Mouse (Mus musculus) liver, adult 2 months (tissue): Measurements from ENCODE around the gene Sertad2.

Experiments
- CTCF ChIP-seq: fragments of 200-500 bp; IDR thresholded peaks from 2 replicates; pipeline ENCODE4 v1.5.1; 2011; ENCODE audit warnings: low read depth, low read length, control low read depth
- POLR2A ChIP-seq: fragments of 200-500 bp; IDR thresholded peaks from 2 replicates; pipeline ENCODE4 v1.6.1; 2011; ENCODE audit warnings: low read length, control low read depth; ENCODE audit not compliant: insufficient read depth; ENCODE audit errors: extremely low read depth

GRCm38 (mm10) chr11:20651166-20651565 lies 108.1 kb downstream of the Sertad2 start:
- TF ChIP-seq CTCF (no peak), POLR2A (no peak)
